Mouse (Mus musculus) hindlimb bud, embryonic 11.5 days (tissue): ENCODE results near the gene Fbxl17.

Experiments used
- DNase-seq: peaks from one replicate; pipeline ENCODE4 v3.0.0-alpha.2; 2012; ENCODE audit warnings: low read depth, low spot score; ENCODE audit errors: extremely low spot score

The Fbxl17 gene

GRCm38 (mm10) chr17:63403801-63404415 lies 95.9 kb downstream of the Fbxl17 start:
- no peak for DNase-seq

DNA sequence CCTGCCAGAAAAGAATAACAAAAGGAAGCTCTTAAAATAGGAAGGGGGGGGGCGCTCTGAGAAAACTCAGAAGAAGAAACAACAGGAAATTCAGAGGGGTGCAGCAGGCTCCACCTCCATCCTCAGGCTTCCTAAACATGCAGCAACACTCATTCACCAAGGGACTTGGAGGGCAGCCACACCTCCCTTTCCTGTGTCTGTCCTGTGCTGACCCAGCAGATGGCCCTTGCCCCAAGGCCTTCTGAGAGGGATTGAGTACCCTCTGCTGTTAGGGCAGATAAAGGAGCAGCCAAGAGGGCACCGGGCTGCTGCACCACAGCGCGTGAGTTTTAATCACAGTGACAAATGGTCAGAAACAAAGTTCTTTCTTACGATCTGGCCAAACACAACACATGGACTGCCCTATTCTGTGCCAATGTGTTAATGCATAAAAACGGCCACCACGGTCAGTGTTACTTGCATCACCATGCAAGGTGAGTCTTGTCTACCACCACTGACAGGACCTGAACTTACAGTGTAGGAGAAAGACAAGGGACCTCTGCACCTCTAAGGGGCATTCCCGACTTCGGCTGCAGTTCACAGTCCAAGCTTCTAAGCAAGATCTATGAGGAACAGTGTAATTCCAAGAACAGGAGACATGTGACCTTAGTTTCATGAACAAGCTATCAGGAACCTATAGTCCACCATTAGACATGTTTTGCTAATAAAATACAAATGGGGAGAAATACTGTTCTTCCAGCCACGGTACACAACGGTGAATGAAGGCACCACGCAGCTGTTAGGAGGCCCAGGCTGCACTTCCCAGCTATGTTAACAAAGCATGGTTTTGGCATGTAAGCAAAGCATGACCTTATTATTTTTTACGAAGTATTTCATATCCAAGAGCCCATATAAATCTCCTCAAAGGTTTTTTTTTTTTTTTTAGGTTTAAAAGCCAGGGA lies 96.8 kb downstream of the Fbxl17 start:
- DNase-seq, result no peak

DNA sequence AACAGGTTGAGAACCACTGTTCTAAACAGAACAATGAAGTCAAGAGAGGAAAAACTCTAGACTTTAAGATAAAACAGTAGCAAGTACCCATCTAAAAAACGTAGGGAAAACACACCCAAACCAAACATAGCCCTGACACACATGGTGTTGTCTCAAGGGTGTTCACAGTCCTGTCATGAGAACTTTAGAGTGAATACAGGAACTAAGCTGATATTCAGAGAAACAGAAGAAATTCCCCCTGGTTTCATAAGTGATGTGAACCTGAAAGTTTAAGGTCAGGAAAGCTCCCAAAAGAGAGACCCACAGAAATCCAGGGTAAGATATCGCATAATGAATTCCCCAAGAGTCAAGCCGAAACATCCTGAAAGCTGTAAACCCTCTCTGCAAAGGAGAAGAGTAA lies 97.6 kb downstream of the Fbxl17 start:
- no peak for DNase-seq

GRCm38 (mm10) chr17:63400640-63401039 lies 99.2 kb downstream of the Fbxl17 start:
- DNase-seq, result no peak

GRCm38 (mm10) chr17:63399816-63400215 lies 100.0 kb downstream of the Fbxl17 start:
- no peak for DNase-seq

GRCm38 (mm10) chr17:63391506-63391905 lies 108.3 kb downstream of the Fbxl17 start:
- no peak for DNase-seq

GRCm38 (mm10) chr17:63390951-63391350 lies 108.9 kb downstream of the Fbxl17 start:
- DNase-seq, result no peak

DNA sequence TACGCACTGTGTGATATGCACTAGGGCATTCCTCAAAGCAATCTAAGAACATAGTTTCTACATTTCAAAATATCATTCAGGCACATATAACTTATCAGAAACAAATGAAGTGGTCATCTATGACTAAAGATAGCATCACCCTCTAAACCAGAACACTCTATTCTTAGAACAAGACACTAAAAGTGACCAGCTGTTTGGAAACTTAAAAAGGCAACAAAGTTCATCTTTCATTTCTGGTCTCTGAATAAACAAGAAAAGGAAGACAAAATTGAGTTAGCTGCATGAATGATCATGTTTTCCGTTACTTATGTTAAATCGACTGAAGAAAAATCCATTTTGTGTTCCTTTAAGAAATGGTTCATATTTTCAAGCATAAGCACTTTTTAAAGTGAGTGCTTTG lies 128.8 kb downstream of the Fbxl17 start:
- DNase-seq, result no peak

DNA sequence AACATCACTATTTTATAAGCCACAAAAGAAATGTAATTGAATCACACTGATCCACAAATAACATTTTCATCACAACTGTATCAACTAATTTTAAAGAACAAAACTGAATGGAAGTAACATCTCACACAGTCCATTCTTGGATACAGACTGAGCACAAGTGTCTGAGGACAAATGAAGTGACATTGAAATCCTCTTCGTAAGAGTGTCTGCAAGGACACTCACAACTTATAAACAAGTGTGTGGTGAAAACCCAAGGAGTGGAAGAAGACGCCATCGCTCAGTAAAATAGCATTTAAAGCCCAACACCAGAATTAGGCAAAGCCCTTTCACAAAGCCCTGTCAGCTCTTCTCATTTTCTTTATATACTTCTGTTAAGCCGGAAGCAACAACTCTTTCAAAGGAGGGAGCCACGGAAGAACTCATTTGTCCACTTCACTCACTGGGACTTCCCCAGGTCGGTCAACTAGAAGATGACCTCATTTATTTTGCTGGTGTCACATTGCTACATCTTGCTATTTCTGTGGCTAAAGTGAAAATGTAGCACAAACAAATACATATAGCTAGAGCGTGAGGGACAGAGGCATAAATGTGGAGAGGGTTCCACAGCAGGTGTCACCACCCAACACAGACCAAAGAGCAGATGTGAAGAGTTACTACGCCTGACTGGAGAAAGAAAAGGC lies 130.0 kb downstream of the Fbxl17 start:
- DNase-seq, result no peak

DNA sequence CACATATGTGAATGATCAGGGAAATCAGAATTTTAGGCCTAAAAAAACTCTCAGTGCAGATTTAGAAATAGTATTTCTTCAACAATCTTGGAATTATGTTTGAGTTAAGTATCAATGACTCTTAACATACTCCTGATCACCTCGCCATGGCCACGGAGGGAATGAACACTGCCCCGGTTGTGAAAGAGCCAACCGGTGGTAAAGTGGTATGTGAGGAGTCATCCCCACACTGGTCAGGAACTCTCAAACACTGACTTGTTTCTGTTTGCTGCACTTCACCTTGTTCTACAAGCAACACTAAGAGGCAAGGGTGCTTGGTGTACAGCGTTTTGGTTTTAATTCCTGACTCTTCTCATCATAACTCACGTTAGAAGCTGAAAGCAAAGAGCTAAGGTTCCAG lies 132.3 kb downstream of the Fbxl17 start:
- DNase-seq, result no peak

DNA sequence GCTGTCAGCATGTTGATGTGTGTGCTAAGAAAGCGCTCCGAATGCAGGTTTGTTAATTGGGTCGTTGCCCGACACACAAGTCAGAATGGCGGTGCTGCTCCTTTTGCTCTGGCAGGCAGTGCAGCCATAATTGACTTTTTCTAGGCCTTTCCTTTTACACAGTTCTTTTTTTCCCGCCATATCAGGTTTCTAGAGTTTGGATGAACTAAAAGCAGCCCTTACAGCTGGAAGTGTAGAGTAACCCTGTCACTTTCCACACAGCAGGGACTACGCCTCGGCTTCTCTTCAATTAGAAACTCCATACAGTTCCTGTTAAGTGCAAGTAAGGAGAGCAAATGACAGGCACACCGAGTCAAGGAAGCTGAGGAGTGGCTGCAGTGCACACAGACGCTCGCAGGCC lies 133.8 kb downstream of the Fbxl17 start:
- DNase-seq, result peak; percentile 20

- no peak for DNase-seq
These were observed 135.2 kb downstream of the Fbxl17 start for GRCm38 (mm10) chr17:63364605-63365004.

- no peak for DNase-seq
These were observed 137.6 kb downstream of the Fbxl17 start for GRCm38 (mm10) chr17:63362196-63362595.

GRCm38 (mm10) chr17:63361679-63362078 lies 138.1 kb downstream of the Fbxl17 start:
- no peak for DNase-seq

GRCm38 (mm10) chr17:63358837-63359236 lies 141.0 kb downstream of the Fbxl17 start:
- no peak for DNase-seq

GRCm38 (mm10) chr17:63356202-63356601 lies 143.6 kb downstream of the Fbxl17 start:
- no peak for DNase-seq

DNA sequence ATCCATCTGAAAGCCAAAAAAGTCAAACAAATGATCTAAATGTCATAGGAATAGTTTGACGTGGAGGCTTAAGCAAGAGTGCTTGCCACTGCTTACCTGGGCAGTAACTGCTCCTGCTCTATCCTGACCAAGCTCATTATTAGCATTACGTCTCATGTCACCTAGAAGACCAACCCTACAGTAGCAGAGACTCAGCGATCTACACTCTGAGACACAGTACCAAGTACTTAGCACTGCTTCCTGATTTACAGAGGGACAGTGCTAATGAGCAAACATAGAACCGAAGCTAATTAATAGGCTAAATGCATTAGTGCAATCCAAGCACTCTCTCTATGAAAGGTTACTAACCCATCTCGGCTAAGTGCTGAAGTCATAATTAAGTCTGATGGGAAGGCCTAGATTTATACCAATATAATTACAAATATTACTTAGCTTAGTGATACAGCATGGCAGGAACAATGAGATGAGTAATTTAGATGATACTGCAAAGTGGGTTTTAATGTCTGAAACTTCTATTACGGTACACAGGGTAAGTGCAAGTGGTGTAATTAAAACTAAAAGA lies 147.1 kb downstream of the Fbxl17 start:
- no peak for DNase-seq

DNA sequence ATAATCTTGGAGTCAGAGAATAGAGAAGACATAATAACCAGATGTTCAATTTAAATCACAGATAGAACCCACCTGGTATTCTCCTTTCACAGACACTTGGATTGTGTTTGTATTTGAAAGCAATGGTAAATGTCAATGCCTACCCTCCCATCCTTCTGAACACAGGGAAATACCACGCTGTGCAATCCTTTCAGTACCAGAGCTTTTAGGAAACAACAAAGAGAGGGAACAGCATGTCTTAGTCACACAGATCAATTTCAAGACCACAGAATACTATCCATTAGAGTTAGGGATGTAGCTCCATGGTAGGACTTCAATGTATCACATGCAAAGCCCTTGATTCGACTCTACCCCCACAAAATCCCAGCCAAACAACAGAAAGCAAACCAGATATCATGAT lies 148.1 kb downstream of the Fbxl17 start:
- DNase-seq, result no peak

- no peak for DNase-seq
These were observed 148.8 kb downstream of the Fbxl17 start for GRCm38 (mm10) chr17:63350876-63351509.

DNA sequence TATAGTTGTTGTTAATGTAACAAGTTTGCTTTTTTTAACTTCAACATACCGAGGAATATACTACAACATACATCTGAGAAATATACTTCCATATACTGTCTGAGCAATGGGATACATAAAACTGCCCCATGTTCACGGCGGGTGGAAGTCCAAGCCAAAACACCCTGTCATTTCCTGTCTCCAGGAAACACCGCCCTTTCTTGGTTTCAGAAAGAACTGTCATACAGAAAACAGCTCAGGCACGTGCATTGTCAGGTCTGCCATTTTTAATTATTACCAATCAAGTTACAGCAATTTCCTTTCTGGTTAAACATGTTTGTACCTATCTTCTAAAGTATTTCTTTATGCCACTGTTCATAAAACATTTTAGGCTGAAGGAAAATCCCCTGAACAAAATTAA lies 155.7 kb downstream of the Fbxl17 start:
- DNase-seq, result no peak

DNA sequence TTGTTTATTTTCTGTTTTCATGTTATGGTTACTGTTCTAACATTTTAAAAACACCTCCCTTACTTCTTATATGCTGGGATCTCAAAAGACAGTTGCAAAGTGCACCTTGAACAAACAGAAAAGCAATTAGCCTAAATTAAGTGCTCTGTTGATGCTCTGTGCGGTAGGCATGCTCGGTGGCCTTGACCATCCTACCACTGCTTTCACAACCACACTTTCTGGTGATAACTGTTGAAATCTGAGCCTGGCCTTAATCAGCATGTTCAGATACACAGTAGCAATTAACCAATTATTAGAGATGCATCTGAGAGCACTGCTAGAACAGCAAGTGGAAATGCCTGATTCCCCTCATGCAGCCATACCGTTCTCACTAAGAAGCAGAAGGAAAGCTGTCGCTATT lies 156.7 kb downstream of the Fbxl17 start:
- no peak for DNase-seq
